ENCODE assay signal across 8 mouse cellular contexts in genomic region chr3:96435557-96436091, GRCm38 (mm10). TPM values are rescaled to one million over a fixed set of nuclear protein-coding genes. Genes with fewer than 3 reads are reported as not detected.
DNase-seq lines count a peak whose midpoint lies in the region; ATAC-seq and TF ChIP-seq lines count a peak whose summit lies in the region.

No protein-coding gene starts in this region.

- H3K9ac ChIP-seq in hindbrain, embryonic 11.5 days (ENCODE audit: low read depth, low read length): no peak overlapping the region
- peak overlapping the region; percentile 47; the same call in 1 of the 2 replicates for H3K9ac ChIP-seq in liver, embryonic 11.5 days (ENCODE audit: low read depth, low read length)

- ATAC-seq in hindbrain, embryonic 11.5 days (ENCODE audit: low FRiP score): peak; percentile 33; the same call in 1 of the 2 replicates
- peak; percentile 88 for ATAC-seq in liver, embryonic 11.5 days (replicated peaks; ENCODE audit: low FRiP score)
- no peak for ATAC-seq in cerebellum, adult (ENCODE audit: insufficient number of reproducible peaks, low FRiP score, low TSS enrichment)

- WGBS in hindbrain, embryonic 11.5 days: under 1% methylated on average over 26 of the region's 26 CpGs
- WGBS in liver, embryonic 11.5 days: under 1% methylated on average over 26 of the region's 26 CpGs
- WGBS in thymus, adult 2 months: 6% methylated on average over 26 of the region's 26 CpGs

- H3K9me3 ChIP-seq in hindbrain, embryonic 11.5 days (ENCODE audit: control insufficient read depth, low read length): no peaks in the 10 kb centered on the region
- no peaks in the 10 kb centered on the region for H3K9me3 ChIP-seq in liver, embryonic 11.5 days (ENCODE audit: control insufficient read depth, low read length)

- H3K27me3 ChIP-seq in hindbrain, embryonic 11.5 days (ENCODE audit: control insufficient read depth, insufficient read depth, low read length): peaks cover 37% of the 10 kb centered on the region
- H3K27me3 ChIP-seq in liver, embryonic 11.5 days (replicated peaks; ENCODE audit: control insufficient read depth, insufficient read depth, low read length): peaks cover 26% of the 10 kb centered on the region
- peaks cover 8% of the 10 kb centered on the region; the same call in 1 of the 2 replicates for H3K27me3 ChIP-seq in thymus, adult 2 months (ENCODE audit: control insufficient read depth, insufficient read depth, low read length)

- no peaks in the 10 kb centered on the region for H3K4me1 ChIP-seq in hindbrain, embryonic 11.5 days (replicated peaks; ENCODE audit: control insufficient read depth, insufficient read depth, low read length)
- peaks cover 5% of the 10 kb centered on the region for H3K4me1 ChIP-seq in liver, embryonic 11.5 days (replicated peaks; ENCODE audit: control insufficient read depth, insufficient read depth, low read length)
- no peaks in the 10 kb centered on the region for H3K4me1 ChIP-seq in thymus, adult 2 months (replicated peaks; ENCODE audit: control insufficient read depth, insufficient read depth, low read length)

- no peak overlapping the region for H3K4me2 ChIP-seq in hindbrain, embryonic 11.5 days (replicated peaks; ENCODE audit: low read depth, low read length)
- peak overlapping the region; percentile 72 for H3K4me2 ChIP-seq in liver, embryonic 11.5 days

- no peak for TF ChIP-seq CTCF in thymus, adult 2 months (IDR thresholded peaks at IDR 0.05; ENCODE audit: borderline replicate concordance, control insufficient read depth, extremely low read depth, insufficient read depth, low read length, poor library complexity)

- TF ChIP-seq POLR2A in thymus, adult 2 months (IDR thresholded peaks at IDR 0.05; ENCODE audit: control insufficient read depth, extremely low read depth, insufficient read depth, low read length, poor library complexity): no peak

- H3K4me3 ChIP-seq in hindbrain, embryonic 11.5 days (ENCODE audit: low read depth, low read length): peak overlapping the region; percentile 14; the same call in 1 of the 2 replicates
- H3K4me3 ChIP-seq in liver, embryonic 11.5 days (ENCODE audit: low read depth, low read length): peak overlapping the region; percentile 48
- H3K4me3 ChIP-seq in thymus, adult 2 months (ENCODE audit: control insufficient read depth, insufficient read depth, low read length): no peak overlapping the region

- H3K36me3 ChIP-seq in hindbrain, embryonic 11.5 days (ENCODE audit: control insufficient read depth, insufficient read depth, low read length): no peaks in the 10 kb centered on the region
- H3K36me3 ChIP-seq in liver, embryonic 11.5 days (ENCODE audit: control insufficient read depth, insufficient read depth, low read length): no peaks in the 10 kb centered on the region
- H3K36me3 ChIP-seq in thymus, adult 2 months (ENCODE audit: control insufficient read depth, insufficient read depth, low read length): no peaks in the 10 kb centered on the region

- peak; percentile 20 for DNase-seq in spleen, adult 12 weeks (ENCODE audit: low spot score)
- no peak for DNase-seq in spleen, postnatal 14 days (ENCODE audit: low spot score in 2 of 2)
- DNase-seq in embryo, embryonic 10 days (ENCODE audit: low spot score): peak; percentile 86
- peak; percentile 69 for DNase-seq in hindbrain, embryonic 11.5 days (ENCODE audit: low spot score)
- peak; percentile 83 for DNase-seq in liver, embryonic 11.5 days (ENCODE audit: low spot score)
- peak; percentile 63 to 67 for DNase-seq in right cerebral cortex, adult 2 months (ENCODE audit: low spot score in 2 of 2)
- DNase-seq in thymus, adult 2 months: no peak

- no peak overlapping the region for H3K27ac ChIP-seq in hindbrain, embryonic 11.5 days (ENCODE audit: low read depth, low read length)
- no peak overlapping the region for H3K27ac ChIP-seq in liver, embryonic 11.5 days (ENCODE audit: low read depth, low read length)
- H3K27ac ChIP-seq in thymus, adult 2 months (ENCODE audit: control insufficient read depth, insufficient read depth, low read length): no peak overlapping the region

RNA-seq across cellular contexts. Expression of gene BC107364, which starts 16.5 kb away (rescaled TPM):
- polyA plus RNA-seq in hindbrain, embryonic 11.5 days (2014; fragmentation: Nextera tagmentation; extraction: Ambion mirVana): not detected in 2 replicates
- not detected in 2 replicates for polyA plus RNA-seq in liver, embryonic 11.5 days (2014; fragmentation: Nextera tagmentation; extraction: Ambion mirVana)
- 0.09 and 0.32 TPM in 2 replicates for polyA plus RNA-seq in thymus, adult 2 months (2012; rRNA removed)

Comparison
In these comparisons a context has a peak if more than half of its experiments do, and no peak if none do; other contexts are left out.
1. DNase-seq: peak in spleen, adult 12 weeks (single experiment), embryo, embryonic 10 days (single experiment), hindbrain, embryonic 11.5 days (single experiment), liver, embryonic 11.5 days (single experiment) and right cerebral cortex, adult 2 months (2 of 2); none in spleen, postnatal 14 days (0 of 2) and thymus, adult 2 months (single experiment).